Mouse (Mus musculus) myocyte (in vitro differentiated cells): ENCODE measurements around the gene Dnah14. TPM values are rescaled to one million over a fixed set of nuclear protein-coding genes. Genes with fewer than 3 reads are reported as not detected.

Source experiments
- H3K27me3 ChIP-seq: one replicate; pipeline ENCODE4 v1.6.1; 2011; ENCODE audit not compliant: control insufficient read depth, insufficient read depth, insufficient read length
- H3K36me3 ChIP-seq: one replicate; pipeline ENCODE4 v1.6.1; 2011; ENCODE audit not compliant: control insufficient read depth, insufficient read depth
- H3K4me2 ChIP-seq: one replicate; pipeline ENCODE4 v1.6.1; 2011; ENCODE audit warnings: low read depth, control low read depth
- H3K4me3 ChIP-seq: one replicate; pipeline ENCODE4 v1.5.1; 2011; ENCODE audit warnings: mild to moderate bottlenecking, control low read depth, moderate library complexity
- H3K79me2 ChIP-seq: one replicate; pipeline ENCODE4 v1.6.1; 2011; ENCODE audit not compliant: control insufficient read depth, insufficient read depth
- H3ac ChIP-seq: one replicate; pipeline ENCODE4 v1.6.1; 2011; ENCODE audit not compliant: control insufficient read depth, insufficient read length
- CEBPB ChIP-seq: IDR thresholded peaks from 2 replicates; pipeline ENCODE4 v1.6.1; 2011; ENCODE audit warnings: mild to moderate bottlenecking, moderate library complexity; ENCODE audit not compliant: poor library complexity, insufficient read depth, severe bottlenecking
- E2F4 ChIP-seq: IDR thresholded peaks from one replicate; pipeline ENCODE4 v1.6.1; 2011; ENCODE audit warnings: mild to moderate bottlenecking, control low read depth, moderate library complexity; ENCODE audit not compliant: insufficient read depth
- MAX ChIP-seq: IDR thresholded peaks from one replicate; pipeline ENCODE4 v1.6.1; 2011; ENCODE audit warnings: low read depth, mild to moderate bottlenecking, control low read depth
- MYOD1 ChIP-seq, 3 experiments: IDR thresholded peaks; one replicate each; pipeline ENCODE4 v1.6.1; 2011; ENCODE audit warnings: control low read depth in 2 of 3, low read depth in 2 of 3, mild to moderate bottlenecking in 2 of 3, moderate library complexity in 1 of 3; ENCODE audit not compliant: insufficient read length in 2 of 3, control insufficient read depth in 1 of 3
- MYOG ChIP-seq, 3 experiments: IDR thresholded peaks; one replicate each; pipeline ENCODE4 v1.6.1; 2011; ENCODE audit warnings: control low read depth in 2 of 3, low read depth in 2 of 3, mild to moderate bottlenecking in 2 of 3; ENCODE audit not compliant: insufficient read length in 2 of 3, control insufficient read depth in 1 of 3, insufficient read depth in 1 of 3
- POLR2A ChIP-seq: IDR thresholded peaks from one replicate; pipeline ENCODE4 v1.6.1; 2011; ENCODE audit warnings: low read depth, mild to moderate bottlenecking, control low read depth, moderate library complexity; ENCODE audit not compliant: insufficient read length
- POLR2AphosphoS2 ChIP-seq: IDR thresholded peaks from one replicate; pipeline ENCODE4 v1.6.1; 2011; ENCODE audit warnings: low read depth, control low read depth; ENCODE audit not compliant: insufficient read length
- REST ChIP-seq: IDR thresholded peaks from one replicate; pipeline ENCODE4 v1.6.1; 2011; ENCODE audit warnings: mild to moderate bottlenecking, control low read depth, moderate library complexity; ENCODE audit not compliant: insufficient read depth, insufficient read length
- SRF ChIP-seq: IDR thresholded peaks from one replicate; pipeline ENCODE4 v1.6.1; 2011; ENCODE audit warnings: low read depth; ENCODE audit not compliant: control insufficient read depth, insufficient read length
- TCF12 ChIP-seq: IDR thresholded peaks from one replicate; pipeline ENCODE4 v1.6.1; 2011; ENCODE audit warnings: mild to moderate bottlenecking, control low read depth; ENCODE audit not compliant: poor library complexity, insufficient read depth, severe bottlenecking
- TCF3 ChIP-seq: IDR thresholded peaks from one replicate; pipeline ENCODE4 v1.6.1; 2011; ENCODE audit warnings: low read depth, control low read depth; ENCODE audit not compliant: insufficient read length
- USF1 ChIP-seq: IDR thresholded peaks from one replicate; pipeline ENCODE4 v1.6.1; 2011; ENCODE audit warnings: low read depth, mild to moderate bottlenecking, control low read depth, moderate library complexity
- polyA plus RNA-seq: library from polyadenylated mRNA; unstranded; fragments of >200 nt; fragmentation: generic; extraction: Trizol; gene quantifications from one replicate; pipeline ENCODE4 v1.2.1, GENCODE M21; 2012; ENCODE audit warnings: missing spikeins

The Dnah14 gene
- polyA plus RNA-seq, 1 experiment, result 0.29 TPM

DNA sequence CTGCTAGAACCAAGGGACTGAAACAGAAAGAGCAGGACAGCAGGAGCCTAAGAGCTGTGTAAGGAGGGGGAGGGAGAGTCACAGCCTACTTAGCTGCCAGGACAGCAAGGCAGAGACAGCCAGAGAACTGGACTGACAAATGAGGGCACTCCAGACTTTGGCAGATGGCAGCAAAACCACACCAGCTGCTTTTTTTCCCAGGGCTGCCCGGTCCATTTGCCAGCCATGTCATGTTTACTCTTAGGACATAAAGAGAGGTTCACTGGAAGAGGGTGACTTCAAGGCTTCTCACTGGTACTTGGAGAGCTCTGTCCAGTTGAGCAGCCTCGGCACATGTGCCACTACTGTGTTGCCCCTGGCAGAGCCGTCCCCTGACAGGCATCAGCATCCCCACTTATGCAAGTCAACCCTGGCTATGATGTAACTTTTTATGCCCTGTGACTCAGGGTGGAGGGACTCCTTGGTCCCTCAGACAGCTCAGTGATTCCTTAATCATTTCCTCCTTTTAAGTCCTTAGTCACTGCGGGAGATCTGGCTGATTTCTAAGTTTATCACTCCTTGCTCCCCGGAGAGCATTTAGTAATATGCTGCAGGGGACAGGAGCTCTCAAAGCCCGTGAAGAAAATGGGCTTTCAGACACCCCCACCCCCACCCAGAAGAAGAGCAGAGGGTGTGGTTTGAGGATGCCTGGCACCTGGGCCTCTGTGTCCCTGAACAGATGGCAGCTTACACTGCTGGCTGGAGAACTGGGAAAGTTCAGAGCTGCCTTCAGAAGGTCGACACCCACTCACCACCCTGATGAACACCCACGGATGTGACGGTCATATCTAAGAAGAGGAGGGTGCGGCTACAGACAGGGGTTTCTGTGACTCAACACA lies 23.6 kb upstream of the Dnah14 start:
- Histone ChIP-seq H3K4me3 (no peak overlapping the region), H3ac (no peak overlapping the region), H3K27me3 (no peaks in the 10 kb centered on the region), H3K36me3 (no peaks in the 10 kb centered on the region), H3K79me2 (no peaks in the 10 kb centered on the region), H3K4me2 (peak overlapping the region; percentile 77)
- no peak for TF ChIP-seq SRF
- TF ChIP-seq MYOD1 (IDR thresholded peaks at IDR 0.05; ENCODE audit: control insufficient read depth in 1 of 3, insufficient read length in 2 of 3, low read depth in 2 of 3), result peak; percentile 22 to 90 (median 77)
- peak; percentile 84 for TF ChIP-seq TCF12
- TF ChIP-seq MAX, result no peak
- TF ChIP-seq POLR2A, result no peak
- peak; percentile 86 for TF ChIP-seq CEBPB
- TF ChIP-seq E2F4, result no peak
- no peak for TF ChIP-seq REST
- TF ChIP-seq MYOG (IDR thresholded peaks at IDR 0.05; ENCODE audit: control insufficient read depth in 1 of 3, insufficient read depth in 1 of 3, insufficient read length in 2 of 3, low read depth in 2 of 3), result peak; percentile 61 to 90 (median 84)
- TF ChIP-seq USF1, result no peak
- TF ChIP-seq TCF3, result peak; percentile 46
- no peak for TF ChIP-seq POLR2AphosphoS2

DNA sequence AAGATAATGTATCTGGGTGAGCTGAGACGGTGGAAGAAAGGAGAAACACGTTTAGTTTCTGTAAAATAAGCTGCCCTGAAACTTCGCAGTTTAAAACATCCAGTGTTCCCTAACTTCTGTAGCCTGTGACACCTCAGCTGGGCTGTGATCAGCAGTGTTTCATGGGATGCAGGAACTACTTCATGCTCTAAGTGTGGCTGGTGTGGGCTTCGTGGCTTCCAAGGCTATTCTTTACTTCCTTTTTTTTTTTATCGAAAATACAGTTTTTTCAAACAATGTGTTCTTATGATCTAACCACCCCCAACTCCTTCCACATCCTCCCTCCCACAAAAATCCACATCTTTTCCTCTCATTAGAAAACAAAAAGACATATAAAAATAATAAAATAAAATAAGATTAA lies 20.9 kb upstream of the Dnah14 start:
- H3ac ChIP-seq, result no peak overlapping the region
- no peak overlapping the region for H3K4me2 ChIP-seq
- TF ChIP-seq TCF12 (no peak), REST (no peak), MYOG (IDR thresholded peaks at IDR 0.05; ENCODE audit: control insufficient read depth in 1 of 3, insufficient read depth in 1 of 3, insufficient read length in 2 of 3, low read depth in 2 of 3) (no peak), CEBPB (no peak), E2F4 (no peak), TCF3 (no peak), SRF (no peak), USF1 (no peak), POLR2A (no peak), POLR2AphosphoS2 (no peak), MAX (no peak), MYOD1 (IDR thresholded peaks at IDR 0.05; ENCODE audit: control insufficient read depth in 1 of 3, insufficient read length in 2 of 3, low read depth in 2 of 3) (no peak)
- no peak overlapping the region for H3K4me3 ChIP-seq
- H3K79me2 ChIP-seq, result no peaks in the 10 kb centered on the region
- H3K36me3 ChIP-seq, result no peaks in the 10 kb centered on the region
- no peaks in the 10 kb centered on the region for H3K27me3 ChIP-seq

DNA sequence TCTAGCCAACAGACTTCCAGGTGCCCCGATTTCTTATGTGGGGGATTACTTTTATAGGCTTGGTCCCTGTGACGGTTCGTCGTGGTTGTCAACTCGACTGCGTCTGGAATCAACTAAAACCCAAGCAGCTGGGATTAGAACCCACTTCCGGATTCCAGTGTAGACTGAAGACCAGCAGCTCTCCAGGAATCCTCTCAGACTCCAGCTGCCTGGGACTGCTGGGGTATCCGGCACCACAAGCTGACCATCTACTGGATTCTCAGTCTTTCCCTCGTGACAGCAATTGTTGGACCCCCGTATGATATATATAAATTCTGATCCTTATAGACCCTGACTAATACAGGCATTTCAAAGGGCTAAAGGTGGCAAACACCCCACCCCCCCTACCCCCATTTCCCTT lies 16.7 kb upstream of the Dnah14 start:
- Histone ChIP-seq H3K4me2 (peak overlapping the region; percentile 18), H3K36me3 (no peaks in the 10 kb centered on the region), H3K79me2 (no peaks in the 10 kb centered on the region), H3K27me3 (no peaks in the 10 kb centered on the region), H3K4me3 (no peak overlapping the region), H3ac (no peak overlapping the region)
- no peak for TF ChIP-seq POLR2AphosphoS2
- TF ChIP-seq SRF, result no peak
- TF ChIP-seq MYOG (IDR thresholded peaks at IDR 0.05; ENCODE audit: control insufficient read depth in 1 of 3, insufficient read depth in 1 of 3, insufficient read length in 2 of 3, low read depth in 2 of 3), result peak in 1 of 3 experiments; percentile 63
- TF ChIP-seq MYOD1 (IDR thresholded peaks at IDR 0.05; ENCODE audit: control insufficient read depth in 1 of 3, insufficient read length in 2 of 3, low read depth in 2 of 3), result peak in 2 of 3 experiments; percentile 12 to 25

DNA sequence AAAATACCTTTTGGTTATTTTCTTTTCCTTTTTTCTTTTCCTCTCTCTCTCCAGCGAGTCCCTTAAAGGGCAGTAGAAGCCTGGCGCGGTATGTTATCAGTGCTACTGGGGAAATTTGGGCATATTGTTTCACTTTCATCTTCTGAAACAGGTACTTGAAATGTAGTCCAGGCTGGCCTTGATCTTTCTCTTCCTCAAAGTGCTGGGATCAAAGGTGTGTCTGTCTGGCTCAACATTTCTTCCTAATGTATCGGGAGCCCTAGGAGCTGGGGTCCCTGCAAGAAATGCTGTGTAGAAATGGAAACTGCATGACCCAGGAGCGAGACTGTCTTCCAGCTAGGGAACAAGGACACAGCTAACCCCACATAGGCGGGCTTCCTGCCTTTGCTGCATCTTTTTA lies 16.0 kb upstream of the Dnah14 start:
- peak overlapping the region; percentile 4 for H3K4me2 ChIP-seq
- H3K27me3 ChIP-seq, result no peaks in the 10 kb centered on the region
- H3K36me3 ChIP-seq, result no peaks in the 10 kb centered on the region
- TF ChIP-seq CEBPB (no peak), POLR2AphosphoS2 (no peak), MAX (no peak), TCF3 (no peak), MYOG (IDR thresholded peaks at IDR 0.05; ENCODE audit: control insufficient read depth in 1 of 3, insufficient read depth in 1 of 3, insufficient read length in 2 of 3, low read depth in 2 of 3) (no peak)
- no peaks in the 10 kb centered on the region for H3K79me2 ChIP-seq
- H3ac ChIP-seq, result no peak overlapping the region
- no peak overlapping the region for H3K4me3 ChIP-seq
